Mouse (Mus musculus) CH12.LX (cell line): ENCODE data around the gene Shld1. TPM values are rescaled to one million over a fixed set of nuclear protein-coding genes. Genes with fewer than 3 reads are reported as not detected.

Experiments
- DNase-seq: peaks from one replicate; pipeline ENCODE4 v3.0.0-alpha.2; 2013; ENCODE audit errors: extremely low read depth
- H3K27ac ChIP-seq: 2 replicates; pipeline ENCODE4 v1.5.1; 2012; ENCODE audit warnings: low read depth, mild to moderate bottlenecking, control low read depth, moderate library complexity; ENCODE audit not compliant: insufficient read depth
- H3K27me3 ChIP-seq: replicated peaks from 2 replicates; pipeline ENCODE3; 2012; ENCODE audit warnings: inconsistent platforms
- H3K36me3 ChIP-seq, 2 experiments: replicated peaks in 1 of 2; 2 replicates each; pipeline versions ENCODE3 to v1.6.1; 2012; ENCODE audit warnings: inconsistent platforms in 1 of 2, low read length in 1 of 2, mild to moderate bottlenecking in 1 of 2, mixed read lengths in 1 of 2, moderate library complexity in 1 of 2; ENCODE audit not compliant: control insufficient read depth in 1 of 2, insufficient read depth in 1 of 2
- H3K4me1 ChIP-seq, 2 experiments: 2 replicates each; pipeline ENCODE4 v1.6.1; 2012; ENCODE audit warnings: inconsistent platforms in 1 of 2, moderate library complexity in 1 of 2; ENCODE audit not compliant: insufficient read depth in 2 of 2, control insufficient read depth in 1 of 2
- H3K4me2 ChIP-seq: 2 replicates; pipeline ENCODE4 v1.6.1; 2012; ENCODE audit warnings: low read depth, mild to moderate bottlenecking, control low read depth; ENCODE audit not compliant: poor library complexity, insufficient read depth, severe bottlenecking
- H3K4me3 ChIP-seq, 3 experiments: fragments of 150-350 bp in 1 of 3; sonication (generic) in 1 of 3; replicated peaks in 1 of 3; 2 replicates each; pipeline versions ENCODE3 to v1.5.1; 2011 to 2012; ENCODE audit warnings: low read depth in 2 of 3, low read length in 2 of 3, mild to moderate bottlenecking in 2 of 3, moderate library complexity in 2 of 3, control low read depth in 1 of 3, improper control_type of control experiment in 1 of 3, inconsistent platforms in 1 of 3, mixed read lengths in 1 of 3; ENCODE audit not compliant: poor library complexity in 1 of 3
- H3K79me2 ChIP-seq: replicated peaks from 2 replicates; pipeline ENCODE4 v1.6.1; 2012; ENCODE audit warnings: mild to moderate bottlenecking, moderate library complexity; ENCODE audit not compliant: control insufficient read depth, poor library complexity, insufficient read depth, severe bottlenecking; ENCODE audit errors: extremely low read depth
- H3K9ac ChIP-seq: 2 replicates; pipeline ENCODE4 v1.6.1; 2012; ENCODE audit warnings: low read depth, mild to moderate bottlenecking, control low read depth, moderate library complexity; ENCODE audit not compliant: insufficient read depth
- H3K9me3 ChIP-seq: replicated peaks from 2 replicates; pipeline ENCODE3; 2012; ENCODE audit warnings: low read length, inconsistent platforms, mixed read lengths
- E2F4 ChIP-seq: IDR thresholded peaks from 2 replicates; pipeline ENCODE4 v1.6.1; 2011; ENCODE audit warnings: low read depth, low read length, improper control_type of control experiment; ENCODE audit not compliant: insufficient replicate concordance
- ELF1 ChIP-seq: IDR thresholded peaks from 2 replicates; pipeline ENCODE4 v1.6.1; 2014; ENCODE audit warnings: low read depth, mild to moderate bottlenecking, inconsistent platforms, low read length, improper control_type of control experiment
- ETS1 ChIP-seq: conservative IDR thresholded peaks from 2 replicates; pipeline ENCODE4 v1.6.1; 2012; ENCODE audit warnings: low read depth, mild to moderate bottlenecking, inconsistent platforms, low read length, improper control_type of control experiment, moderate library complexity
- JUND ChIP-seq: conservative IDR thresholded peaks from 2 replicates; pipeline ENCODE4 v1.6.1; 2011; ENCODE audit warnings: low read depth, low read length, improper control_type of control experiment
- MAFK ChIP-seq: IDR thresholded peaks from 2 replicates; pipeline ENCODE4 v1.6.1; 2011; ENCODE audit warnings: low read length, improper control_type of control experiment; ENCODE audit not compliant: insufficient replicate concordance
- MAX ChIP-seq: IDR thresholded peaks from 2 replicates; pipeline ENCODE4 v1.6.1; 2011; ENCODE audit warnings: low read length, improper control_type of control experiment
- MAZ ChIP-seq: IDR thresholded peaks from 2 replicates; pipeline ENCODE4 v1.6.1; 2012; ENCODE audit warnings: low read depth, mild to moderate bottlenecking, inconsistent platforms, low read length, improper control_type of control experiment, moderate library complexity
- MEF2A ChIP-seq: IDR thresholded peaks from 2 replicates; pipeline ENCODE4 v1.6.1; 2014; ENCODE audit warnings: low read depth, mild to moderate bottlenecking, inconsistent platforms, low read length, improper control_type of control experiment, borderline replicate concordance
- MYC ChIP-seq: IDR thresholded peaks from 2 replicates; pipeline ENCODE4 v1.6.1; 2011; ENCODE audit warnings: low read depth, mild to moderate bottlenecking, improper control_type of control experiment, low read length
- NRF1 ChIP-seq: IDR thresholded peaks from 2 replicates; pipeline ENCODE4 v1.6.1; 2014; ENCODE audit warnings: low read depth, mild to moderate bottlenecking, inconsistent platforms, low read length, improper control_type of control experiment, moderate library complexity
- PAX5 ChIP-seq: IDR thresholded peaks from 2 replicates; pipeline ENCODE4 v1.6.1; 2012; ENCODE audit warnings: low read length, inconsistent platforms, mixed read lengths
- POLR2AphosphoS2 ChIP-seq: IDR thresholded peaks from 2 replicates; pipeline ENCODE4 v1.6.1; 2011; ENCODE audit warnings: low read depth, low read length, improper control_type of control experiment
- TBP ChIP-seq: conservative IDR thresholded peaks from 2 replicates; pipeline ENCODE4 v1.6.1; 2011; ENCODE audit warnings: low read depth, low read length, improper control_type of control experiment
- TCF12 ChIP-seq: IDR thresholded peaks from 2 replicates; pipeline ENCODE4 v1.6.1; 2014; ENCODE audit warnings: low read depth, mild to moderate bottlenecking, inconsistent platforms, low read length, improper control_type of control experiment
- ZC3H11A ChIP-seq: IDR thresholded peaks from 2 replicates; pipeline ENCODE4 v1.6.1; 2012; ENCODE audit warnings: low read depth, mild to moderate bottlenecking, inconsistent platforms, low read length, improper control_type of control experiment
- dilution Hi-C: fragments of 300-500 bp; cut with MboI; formaldehyde crosslinking; loops from 2 replicates; pipeline ENCODE4 v1.14.3; 2020; ENCODE audit warnings: low sequenced_read_pairs; ENCODE audit not compliant: extremely low pct_unique_long_range_greater_than_20kb, extremely low pct_ligation_motif_present
- in situ Hi-C: fragments of 300-500 bp; cut with MboI; formaldehyde crosslinking; loops from 3 replicates; pipeline ENCODE4 v1.14.3; 2019; ENCODE audit warnings: low sequenced_read_pairs, low pct_ligation_motif_present, low pct_unique_long_range_greater_than_20kb, mixed read lengths
- polyA plus RNA-seq: library from polyadenylated mRNA; unstranded; fragments of >175 nt; gene quantifications from 2 replicates; pipeline ENCODE4 v1.2.1, GENCODE M21; 2012; ENCODE audit warnings: low read depth; ENCODE audit not compliant: insufficient read length
- total RNA-seq, 2 experiments: library from RNA; depleted of rRNA; stranded (reverse); fragments of 300-350 nt in 1 of 2; fragments of >200 nt in 1 of 2; gene quantifications; 2 replicates each; pipeline ENCODE4 v1.2.3; 2012 to 2014

Shld1 gene
- total and polyA plus RNA-seq, 3 experiments = 5.7 to 12.6 (median 9.3) TPM

DNA sequence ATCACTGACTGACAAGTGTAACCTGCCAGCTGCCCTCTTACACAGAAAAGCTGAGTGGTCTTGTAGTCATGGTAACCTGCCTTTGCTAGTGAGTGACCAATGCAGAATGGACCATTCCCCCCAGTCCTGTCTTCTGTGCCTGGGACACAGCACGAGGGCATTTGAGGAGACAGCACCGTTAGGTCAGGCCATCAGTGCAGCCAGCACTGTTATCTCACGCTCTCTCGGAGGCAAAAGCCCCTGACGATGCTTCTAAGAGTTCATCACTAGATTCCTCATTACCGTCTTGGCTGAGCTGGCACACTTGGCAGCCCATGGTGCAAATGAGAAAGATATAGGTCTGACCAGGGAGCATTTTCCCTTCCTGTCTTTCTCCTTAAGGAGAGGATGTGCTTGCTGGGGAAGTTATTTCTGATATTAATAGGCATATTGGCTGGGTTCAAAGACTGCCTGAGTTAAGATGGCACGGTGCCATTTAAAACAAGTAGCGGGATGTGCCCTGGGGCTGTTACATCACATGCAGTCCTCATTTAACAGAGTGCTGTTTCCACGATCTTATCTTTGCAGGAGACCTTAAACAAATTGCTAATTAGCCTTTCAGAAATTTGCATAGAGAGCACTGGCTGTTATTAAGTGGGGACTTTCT, 34.3 kb downstream of the Shld1 start:
- dilution Hi-C loops = no loop called here
- Histone ChIP-seq H3K27ac (no peak overlapping the region), H3K4me2 (no peak overlapping the region), H3K79me2 (no peaks in the 10 kb centered on the region), H3K4me1 (peaks cover 16 to 41% of the 10 kb centered on the region in 2 experiments), H3K4me3 (no peak overlapping the region), H3K36me3 (peaks cover 0 to 2% of the 10 kb centered on the region in 2 experiments), H3K27me3 (no peaks in the 10 kb centered on the region), H3K9ac (no peak overlapping the region), H3K9me3 (no peaks in the 10 kb centered on the region)
- in situ Hi-C loops = loop anchor here (25.0 kb wide), 1 partner anchor 409 kb away; no protein-coding TSS in a partner anchor
- DNase-seq = no peak
- no peak for TF ChIP-seq ZC3H11A
- TF ChIP-seq ETS1 = no peak
- no peak for TF ChIP-seq E2F4
- TF ChIP-seq TCF12 = no peak

DNA sequence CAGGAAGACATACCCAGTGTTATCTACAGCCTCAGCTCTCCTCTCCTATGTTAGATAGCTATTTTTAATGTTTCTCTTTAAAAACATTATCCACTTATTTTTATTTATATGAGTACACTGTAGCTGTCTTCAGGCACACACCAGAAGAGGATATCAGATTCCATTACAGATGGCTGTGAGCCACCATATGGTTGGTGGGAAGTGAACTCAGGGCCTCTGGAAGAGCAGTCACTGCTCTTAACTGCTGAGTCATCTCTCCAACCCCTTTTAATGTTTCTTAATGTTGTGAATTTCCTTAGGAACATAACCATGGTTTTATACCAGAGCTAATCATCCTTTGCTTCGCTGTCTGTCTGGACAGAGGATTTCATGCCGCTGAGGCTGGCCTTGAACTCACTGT, 35.1 kb downstream of the Shld1 start:
- Histone ChIP-seq H3K9me3 (no peaks in the 10 kb centered on the region), H3K79me2 (no peaks in the 10 kb centered on the region), H3K27me3 (no peaks in the 10 kb centered on the region), H3K27ac (no peak overlapping the region), H3K4me2 (no peak overlapping the region), H3K4me3 (no peak overlapping the region), H3K4me1 (peaks cover 16 to 40% of the 10 kb centered on the region in 2 experiments), H3K9ac (no peak overlapping the region), H3K36me3 (peaks cover 0 to 2% of the 10 kb centered on the region in 2 experiments)
- TF ChIP-seq JUND (no peak), ETS1 (no peak), MEF2A (no peak), TBP (no peak), NRF1 (no peak), MAZ (no peak), PAX5 (no peak), E2F4 (no peak), TCF12 (no peak)
- in situ Hi-C loops (loop anchor here (25.0 kb wide), 1 partner anchor 410 kb away; no protein-coding TSS in a partner anchor), dilution Hi-C loops (no loop called here)
- no peak for DNase-seq

DNA sequence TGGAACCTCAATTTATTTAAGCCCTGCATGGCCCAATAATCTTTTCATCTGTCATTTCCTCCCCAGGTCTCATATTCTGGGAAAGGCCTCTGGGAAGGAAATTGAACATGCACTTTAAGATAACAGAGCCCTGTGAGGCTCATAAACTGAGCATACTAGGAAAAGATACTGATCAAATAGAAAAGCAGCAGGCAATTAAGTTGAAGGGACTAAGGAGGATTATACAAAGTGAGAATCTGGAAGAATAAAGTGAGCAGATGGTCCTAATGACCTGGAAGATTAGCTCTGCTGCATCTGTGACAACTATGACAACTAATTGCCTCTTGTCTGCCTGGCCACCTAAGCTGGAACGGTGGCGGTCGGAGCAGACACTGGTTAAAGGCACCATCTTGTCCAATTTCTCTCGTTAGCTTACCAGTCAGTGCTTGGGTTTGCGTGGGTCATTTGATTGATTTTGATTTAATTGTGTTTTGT, 37.3 kb downstream of the Shld1 start:
- H3K4me2 ChIP-seq = no peak overlapping the region
- DNase-seq = no peak
- H3K4me1 ChIP-seq = peaks cover 16 to 40% of the 10 kb centered on the region in 2 experiments
- no peaks in the 10 kb centered on the region for H3K27me3 ChIP-seq
- H3K79me2 ChIP-seq = no peaks in the 10 kb centered on the region
- in situ Hi-C loops = loop anchor here (25.0 kb wide), 1 partner anchor 412 kb away; no protein-coding TSS in a partner anchor
- H3K9me3 ChIP-seq = no peaks in the 10 kb centered on the region
- H3K36me3 ChIP-seq = peaks cover 0 to 2% of the 10 kb centered on the region in 2 experiments
- no peak for TF ChIP-seq MAZ
- no peak for TF ChIP-seq MAFK
- TF ChIP-seq MYC = no peak
- no peak for TF ChIP-seq TBP
- no peak for TF ChIP-seq MAX
- TF ChIP-seq ELF1 = no peak
- no peak for TF ChIP-seq POLR2AphosphoS2
- no peak for TF ChIP-seq PAX5
- TF ChIP-seq NRF1 = no peak
- no peak overlapping the region for H3K27ac ChIP-seq
- no peak overlapping the region for H3K4me3 ChIP-seq
- no peak overlapping the region for H3K9ac ChIP-seq
- dilution Hi-C loops = no loop called here
